Mouse (Mus musculus) bone marrow macrophage, adult 2 months (primary cell): ENCODE results near the gene Zmat3.

Source experiments
- CTCF ChIP-seq: IDR thresholded peaks from 2 replicates; pipeline ENCODE4 v1.5.1; 2012; ENCODE audit warnings: low read depth, mild to moderate bottlenecking, low read length, moderate library complexity
- POLR2A ChIP-seq: IDR thresholded peaks from 2 replicates; pipeline ENCODE4 v1.6.1; 2012; ENCODE audit warnings: mild to moderate bottlenecking, low read depth, low read length, borderline replicate concordance

DNA sequence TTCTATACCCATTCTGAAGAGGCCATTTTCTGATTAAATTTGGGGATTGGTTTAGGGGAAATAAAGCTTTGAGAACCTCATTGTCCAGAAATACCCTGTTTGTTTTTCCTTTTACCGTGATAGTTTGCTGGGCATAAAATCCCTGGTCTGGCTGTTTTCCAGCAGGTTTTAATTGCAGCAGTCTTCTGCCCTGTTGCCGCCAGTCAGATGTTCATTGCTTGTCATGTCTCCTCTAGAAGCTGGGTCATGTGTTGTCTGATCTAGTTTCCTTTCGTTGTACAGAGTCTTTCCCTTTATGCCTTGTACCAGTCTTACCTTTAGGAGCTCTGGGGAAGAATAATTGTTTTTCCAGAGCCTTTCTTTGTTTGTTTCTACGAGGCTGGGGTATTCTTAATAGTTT, 48.6 kb upstream of the Zmat3 start:
- TF ChIP-seq POLR2A (no peak), CTCF (no peak)
